Mouse (Mus musculus): ENCODE data around the gene Mks1.

The Mks1 gene

GRCm38 (mm10) chr11:87852690-87853596 lies at the start of gene Mks1:
Gene Mks1, plus strand, starts transcription at chr11:87853215.
- peak; percentile 92 for DNase-seq (ENCODE audit: low spot score)

GRCm38 (mm10) chr11:87805448-87805847 lies 47.6 kb upstream of the Mks1 start:
- DNase-seq (ENCODE audit: low spot score) = peak; percentile 27

- no peak for DNase-seq (ENCODE audit: low spot score)
Measured at GRCm38 (mm10) chr11:87807433-87807832, 45.6 kb upstream of the Mks1 start.

- no peak for DNase-seq (ENCODE audit: low spot score)
Measured at GRCm38 (mm10) chr11:87808236-87808635, 44.8 kb upstream of the Mks1 start.

GRCm38 (mm10) chr11:87811396-87811795 lies 41.6 kb upstream of the Mks1 start:
- DNase-seq (ENCODE audit: low spot score) = no peak

GRCm38 (mm10) chr11:87814831-87815230 lies 38.2 kb upstream of the Mks1 start:
- DNase-seq (ENCODE audit: low spot score) = no peak

GRCm38 (mm10) chr11:87816707-87817442 lies 36.1 kb upstream of the Mks1 start:
- peak; percentile 35 for DNase-seq (ENCODE audit: low spot score)

- no peak for DNase-seq (ENCODE audit: low spot score)
Measured at GRCm38 (mm10) chr11:87817443-87817773, 35.6 kb upstream of the Mks1 start.

GRCm38 (mm10) chr11:87821502-87821901 lies 31.5 kb upstream of the Mks1 start:
- no peak for DNase-seq (ENCODE audit: low spot score)

GRCm38 (mm10) chr11:87828239-87828900 lies 24.6 kb upstream of the Mks1 start, which contains the start of gene Lpo:
Gene Lpo, minus strand, starts transcription at chr11:87828289.
- no peak for DNase-seq (ENCODE audit: low spot score)

- no peak for DNase-seq (ENCODE audit: low spot score)
Measured at GRCm38 (mm10) chr11:87840676-87841075, 12.3 kb upstream of the Mks1 start.

GRCm38 (mm10) chr11:87841436-87841835 lies 11.6 kb upstream of the Mks1 start:
- DNase-seq (ENCODE audit: low spot score) = no peak

- no peak for DNase-seq (ENCODE audit: low spot score)
Measured at GRCm38 (mm10) chr11:87846968-87847600, 5.9 kb upstream of the Mks1 start.

GRCm38 (mm10) chr11:87847884-87848283 lies 5.1 kb upstream of the Mks1 start:
- DNase-seq (ENCODE audit: low spot score) = no peak

- DNase-seq (ENCODE audit: low spot score) = no peak
Measured at GRCm38 (mm10) chr11:87853597-87853954, 561 bp downstream of the Mks1 start.

GRCm38 (mm10) chr11:87854550-87854949 lies 1.5 kb downstream of the Mks1 start:
- DNase-seq (ENCODE audit: low spot score) = no peak

GRCm38 (mm10) chr11:87859273-87859672 lies 6.3 kb downstream of the Mks1 start:
- DNase-seq (ENCODE audit: low spot score) = no peak

GRCm38 (mm10) chr11:87860426-87860825 lies 7.4 kb downstream of the Mks1 start:
- DNase-seq (ENCODE audit: low spot score) = no peak

- no peak for DNase-seq (ENCODE audit: low spot score)
Measured at GRCm38 (mm10) chr11:87862805-87863204, 9.8 kb downstream of the Mks1 start.

- peak; percentile 28 for DNase-seq (ENCODE audit: low spot score)
Measured at GRCm38 (mm10) chr11:87866891-87867290, 13.9 kb downstream of the Mks1 start.

GRCm38 (mm10) chr11:87870096-87870495 lies 17.1 kb downstream of the Mks1 start:
- no peak for DNase-seq (ENCODE audit: low spot score)

- DNase-seq (ENCODE audit: low spot score) = no peak
Measured at GRCm38 (mm10) chr11:87871766-87872165, 18.8 kb downstream of the Mks1 start.
